Mouse (Mus musculus): ENCODE data around the gene Ripply1.
"Not testable (repeated sequence)": the region's sequence is repeated elsewhere in the genome, so short reads cannot be mapped to it uniquely, and the experiment has no call there.

The Ripply1 gene

DNA sequence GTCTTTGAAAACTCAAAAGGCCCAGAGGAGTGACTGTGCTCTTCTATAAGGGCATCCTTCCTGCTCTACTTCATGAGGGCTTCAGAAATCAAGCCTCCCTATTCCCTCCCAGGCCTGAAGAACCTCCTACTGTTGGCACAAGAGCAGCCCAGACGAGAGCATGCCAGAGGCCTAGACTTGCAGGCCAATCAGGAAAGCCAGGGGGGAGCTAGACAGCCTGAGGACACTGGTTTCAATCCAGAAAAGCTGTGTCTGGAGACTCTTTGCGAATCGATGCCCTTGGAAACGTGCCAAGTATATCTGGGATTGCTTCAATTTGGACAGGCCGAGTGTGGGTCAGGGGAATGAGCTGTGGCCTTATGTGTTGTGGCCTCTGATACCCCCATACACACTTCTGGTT, 2.8 kb downstream of the Ripply1 start:
- no peak for DNase-seq

DNA sequence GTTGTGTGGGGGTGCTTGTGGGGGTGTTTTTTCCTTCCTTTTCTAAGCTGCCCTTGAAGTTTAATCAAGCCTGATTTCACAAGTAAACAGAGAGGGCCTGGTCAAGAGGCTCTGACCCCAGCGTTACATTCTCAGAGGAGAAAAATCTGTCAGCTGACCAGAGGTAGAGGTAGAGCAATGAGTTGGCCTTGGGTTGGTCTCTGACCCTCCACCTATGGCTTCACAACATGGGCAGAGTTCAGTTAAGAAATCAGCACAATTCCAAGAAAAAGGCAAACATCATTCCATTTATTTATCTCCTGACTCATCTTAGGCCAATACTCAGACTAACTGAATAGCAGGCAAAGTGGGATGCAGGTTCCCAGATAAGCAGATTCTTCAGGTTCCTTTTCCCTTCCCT, 3.3 kb downstream of the Ripply1 start:
- DNase-seq = no peak

DNA sequence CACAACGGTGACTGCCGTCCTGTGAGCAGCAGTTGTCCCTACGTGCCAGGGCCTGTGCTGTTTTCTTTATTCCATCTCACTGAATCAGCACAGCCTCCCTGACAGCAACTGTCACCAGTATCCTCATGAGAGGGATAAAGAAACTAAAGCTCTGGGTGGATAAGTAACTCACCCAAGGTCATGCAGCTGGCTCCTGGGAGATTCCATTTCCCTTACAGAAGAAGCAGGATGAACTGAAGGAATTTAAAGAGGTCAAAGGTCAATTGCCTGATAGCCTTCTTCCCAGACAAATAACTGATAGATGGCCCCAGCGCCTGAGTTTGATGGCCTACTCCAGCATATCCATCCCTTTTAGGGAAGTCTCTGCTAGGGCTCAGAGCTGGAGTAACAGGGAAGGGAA, 4.8 kb downstream of the Ripply1 start:
- no peak for DNase-seq

DNA sequence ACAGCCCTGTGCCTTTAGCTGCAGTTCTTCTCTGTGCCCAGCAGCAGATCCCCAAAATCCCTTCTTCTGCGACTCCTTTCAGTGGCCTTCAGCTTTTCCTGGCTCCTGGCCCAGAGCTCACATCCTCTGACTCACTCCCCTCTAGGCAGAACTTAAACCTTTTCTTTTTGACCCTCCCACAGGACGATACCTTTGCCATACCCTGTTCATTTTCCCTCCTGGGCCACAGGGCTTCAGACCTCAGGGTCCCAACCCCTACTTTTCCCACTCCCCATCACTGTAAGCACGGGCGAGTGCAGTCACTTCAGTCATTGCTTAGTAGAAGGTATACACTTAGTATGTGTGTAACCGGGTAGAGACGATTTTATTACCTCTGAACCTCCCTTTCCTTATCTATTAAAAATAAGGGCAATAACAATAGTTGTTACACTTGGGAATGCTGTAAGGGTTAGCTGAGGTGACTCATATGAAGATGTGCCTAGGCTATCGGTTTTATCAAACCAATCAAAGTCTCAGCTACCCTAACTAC, 7.0 kb downstream of the Ripply1 start:
- DNase-seq = no peak

DNA sequence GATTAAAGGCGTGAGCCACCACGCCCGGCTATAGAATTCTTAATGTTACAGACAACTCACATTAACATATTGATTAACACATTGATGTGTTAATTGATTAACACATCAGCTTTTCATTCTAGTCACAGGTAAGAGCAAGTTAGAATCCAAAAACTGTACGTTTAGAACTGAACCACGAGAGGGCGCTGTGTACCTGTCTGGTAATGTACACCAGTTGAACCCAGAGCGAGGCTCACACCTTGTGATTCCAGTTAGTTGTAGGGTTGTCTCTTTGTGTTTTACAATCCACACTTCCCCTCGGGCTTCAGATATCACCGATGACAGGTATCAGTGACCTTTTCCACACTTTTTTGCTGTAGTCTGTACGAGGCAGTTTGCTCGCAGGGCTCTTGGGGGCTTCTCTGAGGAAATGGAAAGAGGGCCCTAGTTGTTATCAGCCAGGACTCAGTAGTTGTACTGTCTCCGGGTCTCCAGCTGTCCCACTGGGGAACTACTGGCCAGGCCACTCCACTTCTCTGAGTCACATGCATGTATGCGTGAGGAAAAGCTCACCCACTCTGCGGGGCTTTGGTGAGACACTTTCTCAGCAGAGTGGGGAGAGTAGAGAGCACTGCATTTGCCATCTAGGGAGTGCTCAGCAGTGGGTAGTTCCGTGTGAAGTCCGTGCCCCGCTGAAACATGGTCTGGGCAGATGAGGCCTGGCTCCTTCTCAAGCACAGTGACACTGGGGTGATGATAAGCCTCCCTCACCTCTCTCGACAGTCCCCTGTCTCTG, 7.7 kb downstream of the Ripply1 start:
- peak; percentile 40 to 43 for DNase-seq

DNA sequence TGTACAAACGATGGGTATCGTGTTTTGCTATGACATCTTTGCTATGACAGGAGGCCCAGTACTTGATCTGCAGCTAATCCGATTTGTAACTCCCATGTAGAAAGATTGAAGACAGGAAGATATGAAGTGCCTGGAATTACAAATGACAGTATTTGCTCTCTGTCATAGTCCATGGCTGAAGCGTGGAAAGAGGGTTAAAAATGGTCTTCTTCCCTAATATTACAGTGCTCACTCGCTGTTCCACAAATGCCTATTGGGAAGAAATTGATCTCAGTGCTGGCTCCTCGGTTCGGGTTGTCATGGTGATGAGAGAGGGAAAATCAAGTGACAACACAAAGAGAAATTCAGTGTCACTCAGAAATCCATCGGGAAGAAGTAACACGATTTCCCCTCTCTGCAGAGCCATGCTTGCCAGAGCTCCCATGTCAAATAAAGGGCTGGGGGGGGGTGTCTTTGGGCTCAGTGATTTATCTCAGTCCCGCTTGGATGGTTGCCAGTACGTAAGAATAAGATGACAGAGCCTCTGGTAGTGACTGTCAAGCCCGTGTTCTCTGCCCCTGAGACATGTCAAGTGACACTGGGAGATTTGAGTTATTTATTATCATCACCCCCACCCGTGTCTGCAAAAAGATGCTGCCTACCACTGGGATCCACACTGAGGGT, 12.0 kb downstream of the Ripply1 start:
- DNase-seq = no peak

DNA sequence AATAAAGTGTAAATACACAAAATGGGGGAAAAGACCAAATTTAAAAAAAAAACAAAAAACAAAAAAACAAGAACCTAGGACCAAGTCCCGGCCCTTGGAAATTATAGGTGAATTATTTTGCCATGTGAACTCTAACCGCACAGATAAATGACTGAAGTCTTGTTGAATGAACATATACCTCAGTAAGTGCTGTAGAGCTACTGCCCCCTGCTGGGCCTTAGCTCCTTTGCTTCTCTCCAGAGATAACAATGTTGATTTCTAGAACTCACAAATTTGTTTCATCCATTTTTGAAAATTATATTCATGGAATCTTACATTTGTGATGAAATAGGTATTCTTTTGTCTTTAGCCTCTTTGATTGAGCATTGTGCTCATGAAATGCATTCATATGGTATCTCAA, 19.6 kb downstream of the Ripply1 start:
- DNase-seq = peak in 1 of 2 experiments; percentile 20

DNA sequence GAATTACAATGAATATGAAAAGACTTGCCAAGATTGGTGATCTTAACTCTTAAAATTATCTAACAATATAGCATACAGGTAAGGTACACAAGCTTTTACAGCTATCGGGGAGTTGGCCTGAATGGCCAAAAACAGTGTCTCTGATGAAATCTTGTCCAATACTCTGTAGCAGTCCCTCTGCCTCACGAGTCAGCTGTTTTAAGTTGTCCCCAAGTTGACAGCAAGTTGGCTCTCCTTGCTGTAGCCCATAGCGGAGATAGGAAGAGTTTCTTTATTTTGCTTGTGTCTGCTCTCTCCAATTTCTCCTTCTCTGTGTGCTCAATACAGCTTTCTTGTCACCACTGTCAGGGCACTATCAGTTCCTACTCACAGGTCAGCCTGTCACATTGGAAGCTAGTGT, 23.5 kb downstream of the Ripply1 start:
- DNase-seq = not testable (repeated sequence)

DNA sequence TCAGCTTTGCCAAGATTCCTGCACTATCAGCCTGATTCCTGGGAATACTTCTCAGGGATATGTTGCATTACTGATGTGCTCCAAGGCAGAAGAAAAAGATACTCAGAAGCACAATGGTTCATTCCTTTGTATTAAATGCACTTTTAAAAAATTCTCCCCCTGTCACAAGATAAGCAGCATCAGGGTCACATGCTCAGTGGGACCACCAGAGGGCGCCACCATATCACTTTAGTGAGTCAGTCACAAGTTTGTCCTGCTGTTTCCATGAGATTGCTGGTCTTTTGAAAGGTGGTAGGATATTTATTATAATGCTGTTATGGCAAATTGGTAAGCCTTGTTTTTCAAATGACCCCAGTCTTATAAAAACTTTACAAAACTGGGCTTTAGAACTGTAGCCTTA, 30.3 kb downstream of the Ripply1 start:
- DNase-seq = peak; percentile 53 to 58

DNA sequence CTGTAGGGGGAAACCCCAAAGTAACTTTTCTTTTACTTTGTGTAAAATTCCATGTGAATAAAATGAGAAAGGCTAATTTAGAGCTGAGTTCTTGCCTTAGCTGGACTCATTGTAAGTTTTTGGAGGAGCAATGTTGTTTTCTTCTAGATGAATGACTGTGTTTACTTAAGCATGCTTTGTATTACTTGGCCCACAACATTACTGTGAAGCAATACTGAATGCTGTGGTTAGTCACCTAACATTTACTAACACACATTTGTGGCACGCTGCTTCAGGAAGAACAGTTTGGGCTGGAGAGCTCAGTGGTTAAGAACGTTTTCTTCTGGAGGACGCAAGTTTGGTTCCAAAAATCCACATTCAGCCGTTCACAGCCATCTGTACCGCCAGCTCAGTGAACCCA, 45.1 kb downstream of the Ripply1 start:
- DNase-seq = no peak

DNA sequence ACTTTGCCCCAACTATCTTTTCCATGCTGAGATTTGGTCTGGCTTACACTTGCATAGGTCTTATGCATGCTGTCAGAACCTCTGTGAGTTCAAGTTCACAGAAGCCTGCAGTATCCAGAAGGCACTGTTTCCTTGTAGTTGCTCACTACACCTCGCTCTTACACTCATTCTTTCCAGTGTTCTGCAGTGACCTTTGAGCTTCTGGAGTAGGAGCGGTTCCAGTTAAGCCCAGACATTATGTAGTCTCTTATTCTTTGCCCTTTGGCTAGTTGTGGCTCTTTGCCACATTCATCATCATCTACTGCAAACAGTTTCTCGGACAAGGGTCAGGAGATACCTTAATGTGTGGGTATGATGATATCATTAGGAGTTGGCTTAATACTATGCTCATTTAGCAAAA, 51.6 kb downstream of the Ripply1 start:
- DNase-seq = no peak
